Mouse (Mus musculus) megakaryocyte progenitor cell, adult 5-6 weeks (primary cell): ENCODE results near the gene Msrb1. TPM values are rescaled to one million over a fixed set of nuclear protein-coding genes. Genes with fewer than 3 reads are reported as not detected.
A peak's percentile ranks its signal among the peaks of the same experiment; 100 is the strongest.
"Not testable (repeated sequence)": the region's sequence is repeated elsewhere in the genome, so short reads cannot be mapped to it uniquely, and the experiment has no call there.

Experiments used
- ATAC-seq: replicated peaks from 2 replicates; pipeline ENCODE4 v1.8.0; 2016; ENCODE audit warnings: mild to moderate bottlenecking, moderate TSS enrichment, inconsistent platforms; ENCODE audit not compliant: poor library complexity
- total RNA-seq, 2 experiments: library from RNA; stranded (forward) in 1 of 2; stranded (reverse) in 1 of 2; fragments of 157-497, 149-512 nt in 1 of 2; fragments of 200-1000 nt in 1 of 2; gene quantifications; 2 replicates each; pipeline versions ENCODE4 v1.2.3 to v1.2.4; 2015 to 2017

Gene Msrb1
- total RNA-seq, 2 experiments from 2014 or later = 224 to 378 TPM

DNA sequence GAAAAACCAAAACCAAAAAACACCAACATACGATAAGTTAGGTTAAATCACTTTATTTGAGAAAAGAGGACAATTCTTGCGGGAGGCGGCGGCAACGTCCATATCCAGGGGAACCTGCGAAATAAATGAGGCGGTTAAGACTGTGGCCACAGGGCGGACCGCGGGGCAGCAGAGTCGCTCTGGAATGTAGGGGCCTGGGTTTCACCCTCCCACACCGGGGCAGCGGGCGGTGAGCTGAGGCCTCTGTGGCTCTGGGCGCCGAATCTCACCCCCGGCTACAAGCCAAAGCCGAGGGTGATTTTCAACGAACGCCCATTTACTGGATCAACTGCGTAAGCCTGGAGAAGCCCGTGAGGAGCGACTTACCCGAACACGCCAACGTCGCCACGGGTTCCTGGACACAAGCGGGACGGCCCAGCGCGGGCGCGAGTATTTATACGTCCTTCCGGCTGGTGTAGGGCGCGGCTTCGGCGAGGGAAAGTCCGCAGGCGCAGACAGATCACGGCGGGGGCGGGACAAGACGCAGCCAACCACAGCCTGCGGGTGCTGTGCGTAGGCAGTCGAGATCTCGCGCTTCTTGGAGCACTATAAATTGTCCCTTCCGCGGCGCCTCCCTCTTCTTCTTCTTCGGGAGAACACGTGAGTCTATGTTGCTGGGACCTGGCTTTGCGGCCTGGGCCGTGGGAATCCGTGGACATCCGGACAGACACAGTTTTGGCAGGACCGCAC is 16.8 kb upstream of the Msrb1 start:
- peak; percentile 79 for ATAC-seq

DNA sequence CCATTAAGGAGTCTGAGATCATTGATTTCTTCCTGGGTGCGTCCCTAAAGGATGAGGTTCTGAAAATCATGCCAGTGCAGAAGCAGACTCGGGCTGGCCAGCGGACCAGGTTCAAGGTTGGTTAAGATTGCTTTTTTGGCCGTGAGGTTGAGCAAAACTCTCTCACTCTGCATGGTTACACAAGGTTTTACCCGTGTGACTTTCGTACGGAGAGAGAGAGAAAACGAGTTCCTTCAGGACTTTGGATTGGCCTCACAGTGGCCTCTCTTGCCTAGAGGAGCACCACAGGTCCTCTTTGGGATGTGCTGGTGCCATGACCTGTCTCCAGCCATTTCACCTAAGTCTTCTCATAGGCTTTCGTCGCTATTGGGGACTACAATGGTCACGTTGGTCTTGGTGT is 15.8 kb upstream of the Msrb1 start:
- not testable (repeated sequence) for ATAC-seq

DNA sequence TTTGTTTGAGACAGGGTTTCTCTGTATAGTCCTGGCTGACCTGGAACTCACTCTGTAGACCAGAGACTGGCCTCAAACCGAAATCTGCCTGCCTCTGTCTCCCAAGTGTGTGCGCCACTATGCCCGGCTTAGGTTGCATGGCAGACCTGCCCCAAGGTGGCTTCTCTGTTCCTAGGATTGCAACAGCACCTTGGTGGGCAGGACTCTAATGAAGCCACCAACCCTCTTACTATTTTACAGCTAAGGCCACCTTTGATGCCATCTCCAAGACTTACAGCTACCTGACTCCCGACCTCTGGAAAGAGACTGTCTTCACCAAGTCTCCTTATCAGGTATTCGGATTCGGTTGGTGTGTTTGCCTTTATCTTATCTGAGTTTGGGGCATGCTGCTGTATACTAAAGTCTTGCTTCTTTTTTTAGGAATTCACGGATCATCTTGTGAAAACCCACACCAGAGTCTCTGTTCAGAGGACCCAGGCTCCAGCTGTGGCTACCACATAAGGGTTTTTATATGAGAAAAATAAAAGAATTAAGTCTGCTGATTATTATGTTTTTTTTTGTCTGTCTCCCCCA is 15.0 kb upstream of the Msrb1 start:
- ATAC-seq = not testable (repeated sequence)

DNA sequence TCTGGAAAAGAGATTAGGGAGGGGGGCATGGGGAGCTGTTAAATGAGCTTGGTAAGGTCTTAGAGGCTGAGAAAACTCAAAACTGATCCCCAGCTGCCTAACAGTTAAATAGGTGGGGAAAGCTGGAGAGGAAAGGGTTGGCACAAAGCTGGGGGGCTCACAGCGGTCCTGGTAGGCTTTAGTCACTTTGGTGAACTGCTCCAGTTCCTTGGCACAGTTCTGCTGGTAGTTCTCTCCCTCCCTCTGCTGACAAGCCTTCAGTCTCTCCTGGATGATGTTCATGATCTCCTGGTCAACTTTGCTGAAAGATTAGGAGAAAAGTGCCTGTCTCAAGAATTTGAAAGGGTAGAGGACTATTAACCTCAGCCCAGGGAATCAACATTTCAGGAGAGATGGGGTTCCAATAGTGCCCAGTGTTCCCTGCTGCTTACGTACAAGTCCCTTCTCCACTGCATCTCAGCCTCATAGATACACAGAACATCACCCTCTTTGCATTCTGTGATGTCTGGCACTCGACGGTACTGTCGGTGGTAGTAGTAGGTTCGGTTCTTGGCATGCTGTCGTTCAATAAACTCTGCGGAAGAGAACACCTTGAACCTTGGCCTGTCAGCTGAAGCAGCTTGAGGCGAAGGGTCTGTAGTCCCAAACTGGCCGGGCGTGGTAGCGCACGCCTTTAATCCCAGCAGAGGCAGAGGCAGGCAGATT is 14.1 kb upstream of the Msrb1 start:
- no peak for ATAC-seq

DNA sequence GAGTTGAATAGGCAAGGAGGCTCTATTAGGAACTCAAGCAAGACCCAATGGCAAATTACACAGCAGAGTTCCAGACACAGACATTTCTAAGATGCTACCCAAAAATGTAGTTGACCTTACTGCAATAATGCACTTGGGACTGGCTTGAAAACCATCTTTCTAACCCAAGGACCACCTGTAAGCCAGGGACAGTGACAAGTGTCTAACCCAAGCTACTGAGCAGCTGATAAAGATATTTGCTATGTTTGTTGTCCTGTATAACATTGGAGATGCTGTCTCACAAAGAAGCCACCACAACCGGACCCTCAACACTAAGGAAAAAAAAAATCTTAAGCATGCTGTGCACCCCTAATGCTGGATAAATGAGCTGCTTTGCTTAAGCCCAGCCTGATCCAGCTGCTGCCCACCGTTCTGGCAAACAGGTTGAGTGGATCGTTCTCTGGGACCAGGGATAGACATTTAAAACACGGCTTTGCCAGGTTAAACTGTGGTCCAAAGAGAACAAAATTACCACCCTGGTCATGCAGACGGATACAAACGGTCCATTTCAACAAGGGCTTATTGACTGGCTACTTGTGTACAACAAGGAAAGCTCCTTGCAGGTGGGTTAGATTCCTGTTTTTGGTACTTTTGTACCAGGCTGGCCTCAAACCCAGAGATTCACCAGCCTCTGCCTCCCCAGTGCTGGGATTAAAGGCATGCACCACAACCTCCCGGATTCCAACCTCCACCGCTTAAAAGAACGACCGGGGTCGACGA is 13.1 kb upstream of the Msrb1 start:
- no peak for ATAC-seq

DNA sequence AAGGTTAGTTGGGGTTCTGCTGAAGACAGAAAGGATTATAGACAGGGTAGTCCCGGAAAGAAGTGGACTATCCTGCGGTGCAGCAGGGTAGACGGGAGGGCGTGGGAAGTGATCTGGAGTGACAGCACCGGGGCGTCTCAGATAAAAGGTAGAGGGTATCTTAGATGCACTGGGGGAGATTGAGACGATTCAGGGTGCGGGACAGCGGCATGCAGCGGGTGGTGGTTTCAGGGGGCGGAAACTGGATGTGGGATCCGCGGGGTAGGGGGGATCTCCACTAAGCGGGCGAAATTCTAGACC is 12.6 kb upstream of the Msrb1 start:
- ATAC-seq = peak; percentile 15

DNA sequence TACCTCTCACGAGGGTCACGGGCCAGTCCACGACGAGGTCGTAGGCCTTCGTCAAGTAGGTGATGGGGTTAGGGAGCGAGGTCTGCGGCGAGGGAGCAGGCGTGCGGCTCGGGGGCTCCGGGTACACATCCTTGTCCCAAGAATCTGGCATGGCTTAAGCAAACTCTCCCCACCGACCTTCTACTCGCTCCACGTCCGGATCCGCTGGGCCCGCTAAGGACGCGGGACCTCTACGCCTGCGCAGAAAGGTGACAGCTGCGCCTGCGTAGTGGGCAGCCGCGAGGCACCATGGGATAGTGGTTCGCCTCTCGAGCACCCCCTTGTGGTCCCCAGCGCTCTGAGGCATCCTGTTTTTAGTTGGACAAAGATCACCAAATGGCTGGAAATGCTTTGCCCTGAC is 12.3 kb upstream of the Msrb1 start, which contains the start of gene Ndufb10:
Ndufb10 (minus strand) TSS at position 295 of the 400 bp plus-strand sequence.
- ATAC-seq = peak; percentile 60

DNA sequence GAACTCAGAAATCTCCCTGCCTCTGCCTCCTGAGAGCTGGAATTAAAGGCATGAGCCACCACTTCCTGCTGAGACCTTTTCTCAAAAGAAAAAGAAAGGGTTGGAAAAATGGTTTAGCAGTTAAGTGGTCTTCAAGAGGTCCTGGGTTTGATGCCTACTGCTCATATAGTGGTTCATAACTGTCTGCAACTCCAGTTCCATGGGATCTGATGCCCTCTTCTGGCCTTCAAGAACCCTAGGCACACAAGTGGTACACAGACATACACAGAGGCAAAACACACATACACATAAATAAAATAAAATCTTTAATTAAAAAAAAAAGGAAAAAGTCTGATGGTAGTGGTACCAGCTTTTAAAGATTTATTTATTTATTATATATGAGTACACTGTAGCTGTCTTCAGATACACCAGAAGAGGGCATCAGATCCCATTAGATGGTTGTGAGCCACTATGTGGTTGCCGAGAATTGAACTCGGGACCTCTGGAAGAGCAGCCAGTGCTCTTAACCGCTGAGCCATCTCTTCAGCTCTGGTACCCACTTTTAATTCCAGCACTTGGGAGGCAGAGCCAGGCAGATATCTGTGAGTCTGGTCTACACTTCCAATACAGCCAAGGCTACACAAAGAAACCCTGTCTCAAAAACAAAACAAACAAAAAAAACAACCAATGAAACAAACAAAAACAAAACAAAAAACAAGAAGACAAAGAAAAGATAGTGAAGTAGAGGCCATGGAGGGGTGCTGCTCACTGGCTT is 10.6 kb upstream of the Msrb1 start:
- ATAC-seq = no peak

DNA sequence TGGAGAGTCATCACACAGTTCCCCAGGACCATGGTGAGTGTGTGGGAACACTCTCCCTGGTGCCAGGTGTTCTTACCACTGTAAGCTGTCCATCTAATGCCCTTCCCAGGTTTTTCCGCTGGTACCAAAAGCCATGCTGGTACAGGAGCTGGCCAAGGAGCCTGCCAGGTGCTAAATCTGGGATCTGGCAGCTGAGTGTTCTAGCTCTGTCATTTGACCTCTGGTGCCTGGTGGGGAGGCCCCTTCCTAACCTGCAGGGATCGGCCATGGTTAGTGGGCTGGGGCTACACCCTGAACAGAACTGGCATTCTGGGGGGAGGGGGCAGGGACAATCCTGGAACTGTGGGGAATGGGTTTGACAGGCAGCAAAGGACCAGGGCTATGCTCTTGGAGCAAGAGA is 8.8 kb upstream of the Msrb1 start, which contains the start of gene Rpl3l:
Rpl3l (plus strand) TSS at position 203 of the 400 bp plus-strand sequence.
- ATAC-seq = no peak

DNA sequence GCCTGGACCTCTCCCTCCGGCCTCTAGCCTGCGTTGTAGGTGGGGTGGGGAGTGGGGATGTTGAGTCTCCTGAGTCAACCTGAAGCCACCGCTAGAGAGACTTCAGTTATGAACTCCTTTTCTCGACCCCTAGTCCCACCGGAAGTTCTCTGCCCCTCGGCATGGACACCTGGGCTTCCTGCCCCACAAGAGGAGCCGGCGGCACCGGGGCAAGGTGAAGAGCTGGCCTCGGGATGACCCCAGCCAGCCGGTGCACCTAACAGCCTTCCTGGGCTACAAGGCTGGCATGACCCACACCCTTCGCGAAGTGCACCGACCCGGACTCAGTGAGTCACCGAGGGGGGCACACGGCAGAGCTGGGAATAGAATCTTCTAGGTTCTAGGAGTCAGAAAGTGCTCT is 8.3 kb upstream of the Msrb1 start:
- ATAC-seq = no peak

DNA sequence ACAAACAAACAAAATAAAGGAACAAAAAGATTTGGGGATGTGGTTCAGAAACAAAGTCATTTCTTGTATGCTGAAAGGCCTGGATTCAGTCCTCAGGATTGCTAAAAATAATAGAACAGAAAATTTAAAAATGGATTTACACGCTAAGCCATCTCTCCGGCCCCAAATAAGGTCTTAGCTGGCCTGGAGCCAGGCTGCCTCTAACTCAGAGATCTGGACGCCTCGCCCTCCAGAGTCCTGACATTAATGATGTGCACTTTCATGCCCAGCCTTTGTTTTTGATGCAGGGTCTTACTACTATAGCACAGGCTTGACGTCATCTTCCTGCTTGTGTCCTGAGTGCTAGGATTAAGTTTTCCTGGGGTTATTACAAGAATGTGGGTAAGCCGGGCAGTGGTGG is 7.4 kb upstream of the Msrb1 start:
- ATAC-seq = no peak

DNA sequence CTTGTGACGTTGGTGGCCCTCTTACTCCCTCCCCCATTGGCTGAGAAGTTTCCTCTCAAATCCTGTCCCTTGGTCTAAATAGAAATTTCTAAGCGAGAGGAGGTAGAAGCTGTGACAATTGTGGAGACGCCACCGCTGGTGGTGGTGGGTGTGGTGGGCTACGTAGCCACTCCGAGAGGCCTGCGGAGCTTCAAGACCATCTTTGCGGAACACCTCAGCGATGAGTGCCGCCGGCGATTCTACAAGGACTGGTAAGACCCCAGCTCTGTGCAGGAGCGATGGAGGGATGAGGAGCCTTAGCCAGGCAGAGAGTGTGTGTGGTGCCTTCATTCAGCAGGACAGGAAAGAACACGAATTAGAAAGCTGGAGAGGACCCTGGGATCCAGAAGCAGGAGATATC is 5.7 kb upstream of the Msrb1 start:
- ATAC-seq = no peak

DNA sequence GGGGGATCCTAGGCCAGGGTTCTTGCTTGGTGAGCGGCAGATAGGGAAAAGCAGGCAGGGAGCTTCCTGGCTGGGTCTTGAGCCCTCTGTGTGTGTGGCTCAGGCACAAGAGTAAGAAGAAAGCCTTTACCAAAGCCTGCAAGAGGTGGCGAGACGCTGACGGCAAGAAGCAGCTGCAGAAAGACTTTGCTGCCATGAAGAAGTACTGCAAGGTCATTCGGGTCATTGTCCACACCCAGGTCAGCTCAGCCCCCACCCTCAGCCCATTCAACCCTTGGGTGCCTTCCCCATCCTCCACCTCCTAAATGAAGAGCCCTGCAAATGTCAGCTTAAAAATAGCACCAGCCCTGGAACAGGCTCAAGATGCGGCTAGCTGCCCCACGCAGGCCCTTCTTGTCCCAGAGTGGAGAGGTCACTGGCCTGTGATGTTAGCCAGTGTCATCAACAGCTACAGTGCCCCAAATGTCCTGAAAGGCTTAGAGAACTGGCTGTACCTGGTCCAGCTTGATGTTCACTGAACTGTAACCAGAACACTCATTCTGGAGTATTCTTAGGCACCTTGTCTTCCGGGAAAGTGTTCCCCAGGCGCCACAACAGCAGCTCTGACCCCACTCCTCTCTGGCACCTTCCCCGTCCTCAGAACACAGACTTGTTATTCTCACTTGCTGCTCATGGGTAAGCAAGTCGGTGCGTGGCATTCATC is 4.1 kb upstream of the Msrb1 start:
- no peak for ATAC-seq

DNA sequence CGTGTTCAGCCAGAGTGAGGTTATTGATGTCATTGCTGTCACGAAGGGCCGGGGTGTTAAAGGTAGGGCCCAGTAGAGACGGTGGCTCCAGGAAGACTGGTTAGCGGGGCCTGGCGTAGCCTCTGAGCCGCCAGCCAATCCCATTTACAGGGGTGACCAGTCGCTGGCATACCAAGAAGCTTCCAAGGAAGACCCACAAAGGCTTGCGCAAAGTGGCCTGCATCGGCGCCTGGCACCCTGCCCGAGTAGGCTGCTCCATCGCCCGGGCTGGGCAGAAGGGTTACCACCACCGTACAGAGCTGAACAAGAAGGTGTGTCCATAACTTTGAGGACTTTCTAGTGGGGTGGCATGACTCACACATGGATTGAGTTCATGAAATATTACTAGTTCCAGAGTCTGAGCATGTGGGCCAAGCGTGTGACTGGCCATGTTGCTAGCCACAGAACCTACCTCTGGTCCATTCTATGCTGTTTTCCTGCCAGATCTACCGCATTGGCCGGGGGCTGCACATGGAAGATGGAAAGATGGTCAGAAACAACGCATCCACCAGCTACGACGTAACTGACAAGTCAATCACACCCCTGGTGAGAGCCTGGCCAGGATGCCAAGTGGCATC is 2.9 kb upstream of the Msrb1 start:
- ATAC-seq = no peak

DNA sequence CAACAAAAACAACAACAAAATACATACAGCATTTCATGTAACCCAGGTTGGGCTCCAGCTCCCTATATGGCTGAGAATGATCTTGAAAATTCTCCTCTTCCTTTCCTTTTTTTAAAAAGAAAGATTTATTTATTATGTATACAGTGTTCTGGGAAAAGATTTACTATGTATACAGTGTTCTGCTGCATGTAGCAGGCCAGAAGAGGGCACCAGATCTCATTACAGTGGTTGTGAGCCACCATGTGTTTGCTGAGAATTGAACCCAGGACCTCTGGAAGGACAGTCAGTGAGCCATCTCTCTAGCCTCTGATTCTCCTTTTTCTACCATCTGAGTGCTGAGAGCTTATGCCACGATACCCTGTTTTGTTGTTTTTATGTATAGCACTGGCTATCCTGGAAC is 1.9 kb upstream of the Msrb1 start:
- no peak for ATAC-seq

DNA sequence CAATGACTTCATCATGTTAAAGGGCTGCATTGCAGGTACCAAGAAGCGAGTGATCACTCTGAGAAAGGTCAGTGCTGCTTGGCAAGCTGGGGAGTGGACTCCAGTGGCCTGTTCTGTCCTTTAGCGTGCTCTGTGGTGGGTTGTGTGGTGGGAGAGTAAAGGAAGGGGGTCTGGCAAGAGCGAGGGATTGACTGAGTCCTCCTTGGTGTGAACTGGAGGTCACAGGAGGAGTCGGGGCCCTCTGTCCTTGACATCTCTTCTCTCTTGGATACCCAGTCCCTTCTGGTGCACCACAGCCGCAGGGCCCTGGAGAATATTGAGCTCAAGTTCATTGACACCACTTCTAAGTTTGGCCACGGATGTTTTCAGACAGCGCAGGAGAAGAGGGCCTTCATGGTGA is 996 bp upstream of the Msrb1 start:
- no peak for ATAC-seq

DNA sequence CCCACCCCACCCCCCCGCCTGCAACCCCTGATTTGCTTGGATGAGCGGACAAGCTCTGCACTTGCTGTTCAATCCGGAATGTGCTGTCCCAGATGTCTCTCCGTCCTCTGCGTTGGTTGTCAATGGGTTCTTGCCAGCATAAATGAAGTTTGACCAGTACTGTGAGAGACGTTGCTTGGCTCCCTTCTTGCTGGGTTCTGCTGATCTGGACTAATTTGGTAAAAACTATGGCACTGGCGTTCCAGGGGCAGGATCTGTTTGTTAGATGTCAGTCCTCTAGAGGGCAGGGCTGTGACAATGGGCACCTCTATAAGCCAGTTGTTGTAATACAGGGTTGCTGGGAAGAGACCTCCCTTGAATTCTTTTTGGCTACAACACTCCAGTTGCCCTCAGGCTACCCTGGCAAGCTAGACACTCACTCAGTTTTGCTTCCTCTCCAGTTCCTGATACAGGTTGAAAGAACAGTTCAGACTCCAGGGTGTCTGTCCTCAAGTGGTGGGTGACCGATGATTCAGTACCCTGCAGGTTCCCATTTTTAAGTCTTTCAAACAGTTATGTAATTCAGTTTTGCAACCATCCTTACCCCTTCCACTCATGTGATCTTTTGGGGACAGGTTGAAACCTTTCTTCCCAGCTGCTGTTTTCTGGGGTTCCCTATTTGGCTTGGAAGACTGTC is 831 bp downstream of the Msrb1 start:
- ATAC-seq = peak; percentile 45

DNA sequence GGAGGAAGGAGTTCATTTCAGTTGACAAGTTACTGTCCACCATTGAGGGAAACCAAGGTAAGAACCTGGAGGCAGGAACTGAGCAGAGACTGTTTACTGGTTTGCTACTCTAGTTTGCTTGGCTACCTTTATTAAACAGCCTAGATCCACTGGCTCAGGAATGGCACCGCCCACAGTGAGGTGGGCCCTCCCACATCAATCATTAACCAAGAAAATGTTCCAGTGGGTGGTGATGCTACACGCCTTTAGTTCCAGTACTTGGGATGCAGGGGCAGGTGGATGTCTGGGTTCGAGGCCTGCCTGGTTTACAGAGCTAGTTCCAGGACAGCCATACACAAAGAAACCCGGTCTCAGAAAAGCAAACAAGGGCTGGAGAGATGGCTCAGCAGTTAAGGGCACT is 1.8 kb downstream of the Msrb1 start:
- ATAC-seq = no peak

DNA sequence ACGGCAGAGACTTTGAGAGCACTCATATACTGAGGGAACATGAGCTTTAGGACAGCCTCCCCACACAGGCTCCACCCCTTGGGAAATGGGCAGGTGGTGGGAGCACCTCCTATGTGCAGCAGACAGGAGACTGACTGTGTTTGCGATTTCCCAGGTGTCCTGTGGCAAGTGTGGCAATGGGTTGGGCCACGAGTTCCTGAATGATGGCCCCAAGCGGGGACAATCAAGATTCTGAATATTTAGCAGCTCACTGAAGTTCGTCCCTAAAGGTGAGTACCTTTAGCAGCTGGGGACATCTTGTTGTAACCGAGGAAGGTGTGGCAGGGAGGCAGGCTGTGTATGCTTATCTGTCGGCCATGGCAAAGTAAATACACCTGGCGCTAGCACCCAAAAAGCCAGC is 3.5 kb downstream of the Msrb1 start:
- ATAC-seq = no peak
